ENCODE assay signal across 20 mouse cellular contexts in the genomic region with DNA sequence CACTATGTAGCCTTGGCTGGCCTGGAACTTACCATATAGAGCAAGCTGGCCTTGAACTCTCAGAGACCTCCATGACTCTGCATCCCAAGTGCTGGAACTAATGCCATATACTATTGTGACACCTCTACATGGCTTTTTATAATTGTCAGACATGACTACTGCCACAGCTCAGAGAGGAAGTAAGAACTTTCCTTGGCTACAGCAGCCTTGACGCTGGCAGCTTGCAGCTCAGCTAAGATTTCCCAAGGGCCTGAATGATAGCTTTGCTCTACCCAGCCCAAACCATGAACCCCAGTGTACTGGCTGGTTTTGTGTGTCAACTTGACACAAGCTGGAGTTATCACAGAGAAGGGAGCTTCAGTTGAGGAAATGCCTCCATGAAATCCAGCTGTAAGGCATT. TPM values are rescaled to one million over a fixed set of nuclear protein-coding genes. Genes with fewer than 3 reads are reported as not detected.
DNase-seq lines count a peak whose midpoint lies in the region; ATAC-seq and TF ChIP-seq lines count a peak whose summit lies in the region.
"Had no signal": no experiment of that assay in that cellular context is flagged by ENCODE, and none has a peak within 500 bp of the region (broad histone marks: within the 10 kb centered on the region; RNA-seq: fewer than 3 reads in every experiment).

No protein-coding gene starts in this region.

- DNase-seq in adrenal gland, postnatal 14 days, result peak; percentile 59
- no peak for DNase-seq in adrenal gland, adult 18-20 months (ENCODE audit: low spot score in 2 of 2)
- peak; percentile 23 for DNase-seq in lung, postnatal 0 days (ENCODE audit: low spot score)
- no peak for DNase-seq in lung, adult 18-20 months
- DNase-seq in ovary, postnatal 10 days (ENCODE audit: low spot score), result no peak
- DNase-seq in cerebellum, postnatal 10 days, result no peak
- DNase-seq: cerebellum, adult 18-20 months; cerebellum, adult 9-11 months; forebrain, postnatal 0 days had no signal

- H3K4me2 ChIP-seq in lung, postnatal 0 days (replicated peaks; ENCODE audit: low read depth, low read length), result no peak overlapping the region
- H3K4me2 ChIP-seq: forebrain, embryonic 13.5 days; heart, embryonic 12.5 days; hindbrain, embryonic 14.5 days; intestine, embryonic 15.5 days had no signal

- no peak overlapping the region for H3K9ac ChIP-seq in lung, postnatal 0 days (replicated peaks; ENCODE audit: low read depth)
- H3K9ac ChIP-seq: forebrain, embryonic 13.5 days; forebrain, postnatal 0 days; heart, embryonic 12.5 days; hindbrain, embryonic 14.5 days; intestine, embryonic 15.5 days had no signal

- no peak overlapping the region for H3K4me3 ChIP-seq in lung, postnatal 0 days (ENCODE audit: low read depth, low read length)
- no peak overlapping the region for H3K4me3 ChIP-seq in macrophage (ENCODE audit: inconsistent target)
- H3K4me3 ChIP-seq: embryonic facial prominence, embryonic 10.5 days; forebrain, embryonic 13.5 days; heart, adult 2 months; heart, embryonic 12.5 days; hindbrain, embryonic 10.5 days; intestine, embryonic 15.5 days had no signal

- H3K79me2 ChIP-seq in macrophage (ENCODE audit: inconsistent target), result no peaks in the 10 kb centered on the region

- no peak for ATAC-seq in lung, postnatal 0 days
- no peak for ATAC-seq in activated CD4-positive, CD25-positive, alpha-beta regulatory T cell, adult 4 months
- ATAC-seq: forebrain, embryonic 13.5 days; intestine, embryonic 15.5 days had no signal

- H3K9me3 ChIP-seq in lung, postnatal 0 days (ENCODE audit: low read length), result no peaks in the 10 kb centered on the region
- H3K9me3 ChIP-seq: embryonic facial prominence, embryonic 10.5 days; forebrain, embryonic 13.5 days; heart, embryonic 12.5 days; hindbrain, embryonic 10.5 days; intestine, embryonic 15.5 days had no signal

- H3K4me1 ChIP-seq in lung, postnatal 0 days (ENCODE audit: insufficient read depth, low read depth, low read length), result peaks cover 5% of the 10 kb centered on the region; the same call in 1 of the 2 replicates
- H3K4me1 ChIP-seq: forebrain, embryonic 13.5 days had no signal

- WGBS in lung, postnatal 0 days, result 50% methylated on average over 1 of the region's 1 CpGs
- WGBS in macrophage (ENCODE audit: missing documents), result 8% methylated on average over 1 of the region's 1 CpGs

- no peaks in the 10 kb centered on the region for H3K36me3 ChIP-seq in lung, postnatal 0 days (ENCODE audit: insufficient read depth, low read length)
- H3K36me3 ChIP-seq in macrophage (ENCODE audit: inconsistent target), result no peaks in the 10 kb centered on the region
- H3K36me3 ChIP-seq: embryonic facial prominence, embryonic 10.5 days; heart, embryonic 12.5 days; hindbrain, embryonic 10.5 days; intestine, embryonic 15.5 days had no signal

- TF ChIP-seq CTCF in lung, postnatal 0 days (IDR thresholded peaks at IDR 0.05), result no peak

- H3K27ac ChIP-seq in lung, postnatal 0 days (ENCODE audit: low read length), result no peak overlapping the region
- peak overlapping the region; percentile 93 for H3K27ac ChIP-seq in macrophage
- H3K27ac ChIP-seq: embryonic facial prominence, embryonic 10.5 days; forebrain, embryonic 13.5 days; heart, adult 2 months; hindbrain, embryonic 10.5 days; hindbrain, embryonic 14.5 days; intestine, embryonic 15.5 days had no signal

- no peaks in the 10 kb centered on the region for H3K27me3 ChIP-seq in lung, postnatal 0 days (replicated peaks; ENCODE audit: insufficient read depth, low read length)
- H3K27me3 ChIP-seq: CH12.LX; forebrain, embryonic 13.5 days; intestine, embryonic 15.5 days; Patski had no signal

- TF ChIP-seq EP300 in lung, postnatal 0 days (IDR thresholded peaks at IDR 0.05), result no peak

RNA-seq across cellular contexts. Expression of a gene that starts 35.8 kb away (rescaled TPM):
- 2.4 and 4.8 TPM in 2 replicates for total RNA-seq in adrenal gland, postnatal 14 days (2021)
- total RNA-seq in adrenal gland, adult 18-20 months (2021), result 10 to 100 TPM in 1 of 2 experiments, 1 to 10 TPM in 1; 6.0 to 30.7 TPM
- 8.2 and 8.3 TPM in 2 replicates for polyA plus RNA-seq in lung, postnatal 0 days (2015; fragmentation: Nextera tagmentation; extraction: Ambion mirVana)
- 100 to 1,000 TPM in 22 of 26 experiments, 10 to 100 TPM in 4; 71.4 to 886 (median 177) TPM for total RNA-seq in macrophage (2018; cell fraction: chromatin; rRNA removed)
- total RNA-seq in macrophage (2018; cell fraction: cytosol; rRNA removed), result 1,000 to 10,000 TPM in 3 of 26 experiments, 100 to 1,000 TPM in 23; 230 to 1,349 (median 405) TPM
- total RNA-seq in macrophage (2018; cell fraction: nucleus; rRNA removed), result 1,000 to 10,000 TPM in 2 of 26 experiments, 100 to 1,000 TPM in 24; 130 to 1,042 (median 343) TPM
- 201 to 678 TPM (median 211 TPM) in 3 replicates for polyA plus RNA-seq in macrophage (2018)
- polyA plus RNA-seq in activated CD4-positive, CD25-positive, alpha-beta regulatory T cell, adult 4 months (2017; shearing (Covaris generic)), result not detected

Comparison
In these comparisons a context has a peak if more than half of its experiments do, and no peak if none do; other contexts are left out.
1. DNase-seq: peak in adrenal gland, postnatal 14 days (single experiment) and lung, postnatal 0 days (single experiment); none in adrenal gland, adult 18-20 months (0 of 2), lung, adult 18-20 months (0 of 2), ovary, postnatal 10 days (single experiment) and cerebellum, postnatal 10 days (0 of 2).
2. RNA of a gene that starts 35.8 kb away (polyA plus RNA-seq): 201 to 678 TPM in macrophage; 8.2 to 8.3 TPM in lung, postnatal 0 days and not detected in activated CD4-positive, CD25-positive, alpha-beta regulatory T cell, adult 4 months; every median in the first group is over 10 times any median in the second.